Mouse (Mus musculus) stomach, embryonic 15.5 days (tissue): ENCODE measurements at regions not wholly inside any gene's neighbourhood (a gene's known extent, or its start where the extent isn't known, plus 50 kb on each side); places are given as distances from the start of the nearest gene placed in this dataset.

ENCODE experiments used
- ATAC-seq: fragments of 200-750 bp; cut with Nextera tagmentation; 2 replicates; pipeline ENCODE4 v1.8.0; 2017; ENCODE audit warnings: low read depth, moderate number of reproducible peaks, moderate TSS enrichment; ENCODE audit not compliant: insufficient read depth, low FRiP score
- H3K27ac ChIP-seq: fragments of 300-500 bp; sonication (generic); 2 replicates; pipeline ENCODE4 v1.5.1; 2015; ENCODE audit warnings: mild to moderate bottlenecking, inconsistent platforms
- H3K27me3 ChIP-seq: fragments of 300-500 bp; sonication (generic); replicated peaks from 2 replicates; pipeline ENCODE4 v1.6.1; 2015; ENCODE audit warnings: inconsistent platforms
- H3K36me3 ChIP-seq: fragments of 300-500 bp; sonication (generic); 2 replicates; pipeline ENCODE4 v1.6.1; 2015; ENCODE audit warnings: inconsistent platforms
- H3K4me1 ChIP-seq: fragments of 300-500 bp; sonication (generic); 2 replicates; pipeline ENCODE4 v1.6.1; 2015; ENCODE audit warnings: inconsistent platforms
- H3K4me2 ChIP-seq: fragments of 300-500 bp; sonication (generic); 2 replicates; pipeline ENCODE4 v1.6.1; 2015; ENCODE audit warnings: mild to moderate bottlenecking, inconsistent platforms
- H3K4me3 ChIP-seq: fragments of 300-500 bp; sonication (generic); replicated peaks from 2 replicates; pipeline ENCODE4 v1.5.1; 2015; ENCODE audit warnings: inconsistent platforms
- H3K9ac ChIP-seq: fragments of 300-500 bp; sonication (generic); 2 replicates; pipeline ENCODE4 v1.6.1; 2015; ENCODE audit warnings: inconsistent platforms
- H3K9me3 ChIP-seq: fragments of 300-500 bp; sonication (generic); 2 replicates; pipeline ENCODE4 v1.6.1; 2016; ENCODE audit warnings: inconsistent platforms
- WGBS: fragments of 180-500 bp; shearing (Covaris S2); methylation state at CpG from one replicate; pipeline ENCODE4 v1.1.7; 2015; 5-methylcytosine and 5-hydroxymethylcytosine counted together

DNA sequence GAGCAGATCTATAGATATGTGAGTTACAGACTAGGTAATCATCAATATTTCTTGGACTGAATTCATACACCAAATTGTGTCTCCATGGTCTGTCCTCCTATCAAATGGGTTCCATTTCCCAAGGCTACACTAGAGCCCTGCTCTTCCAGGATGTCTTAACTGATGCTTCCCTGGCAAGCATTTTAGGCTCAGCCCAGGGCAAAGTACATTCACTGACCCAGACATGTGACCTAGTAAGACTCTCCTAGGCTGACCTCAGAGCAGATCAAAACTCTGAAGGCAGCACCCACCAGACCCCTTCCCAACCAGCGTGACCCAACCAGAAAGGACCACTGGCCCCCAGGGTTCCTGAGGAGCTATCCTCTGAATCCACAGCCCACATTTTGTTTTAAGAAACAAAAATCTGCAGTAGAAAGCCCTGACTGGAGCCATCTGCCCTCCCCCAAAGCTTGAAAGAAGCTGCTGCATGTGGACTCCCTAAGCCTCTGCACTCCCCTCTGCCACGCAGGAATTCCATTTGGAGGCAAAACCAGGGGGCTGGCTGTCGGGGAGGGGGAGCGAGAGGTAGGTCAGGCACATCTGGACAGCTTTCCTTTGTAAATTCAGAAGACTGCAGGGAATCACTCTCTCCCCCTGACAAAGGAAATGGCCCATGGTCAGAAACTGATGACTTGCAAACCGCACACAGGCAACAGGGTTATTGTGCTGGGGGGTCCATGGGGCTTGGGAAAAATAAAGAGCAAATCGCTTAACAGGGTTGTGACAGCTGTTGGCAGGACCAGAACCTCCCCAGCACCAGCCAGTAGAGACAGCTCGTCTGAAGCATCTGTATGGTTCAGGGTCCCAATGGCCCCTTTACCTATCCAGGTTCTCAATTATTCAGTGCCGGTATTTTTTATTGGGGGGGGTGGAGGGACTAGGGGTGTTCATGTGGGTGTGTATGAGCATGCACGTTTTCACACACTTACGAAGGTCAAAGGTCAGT is 182.0 kb upstream of the Usp24 start:
- H3K9ac ChIP-seq, result no peak overlapping the region
- H3K4me3 ChIP-seq, result no peak overlapping the region
- ATAC-seq, result no peak; the same call in 1 of the 2 replicates
- H3K4me2 ChIP-seq, result no peak overlapping the region
- no peaks in the 10 kb centered on the region for H3K4me1 ChIP-seq
- WGBS, result 57% methylated on average over 10 of the region's 10 CpGs
- H3K9me3 ChIP-seq, result no peaks in the 10 kb centered on the region
- H3K36me3 ChIP-seq, result no peaks in the 10 kb centered on the region
- H3K27ac ChIP-seq, result no peak overlapping the region; the same call in 1 of the 2 replicates
- H3K27me3 ChIP-seq, result no peaks in the 10 kb centered on the region

DNA sequence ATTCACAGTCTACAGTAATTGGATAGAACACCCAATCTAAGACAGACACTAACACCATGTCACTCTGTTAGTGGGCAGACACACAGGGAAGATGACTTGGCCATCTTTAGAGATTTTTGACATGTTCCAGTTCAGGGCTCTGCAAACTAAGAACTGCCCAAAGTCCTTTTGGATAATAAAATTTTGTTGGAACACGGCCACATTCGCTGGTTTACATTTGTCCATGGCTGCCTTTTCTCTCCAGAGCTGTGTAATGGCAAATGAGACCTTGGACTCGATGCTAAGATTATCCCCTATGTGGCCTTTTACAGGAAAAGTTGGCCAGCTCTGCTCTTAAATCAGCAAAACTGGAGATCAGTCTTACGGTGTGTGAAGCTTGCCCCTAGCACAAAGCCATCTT is 173.3 kb upstream of the Usp24 start:
- WGBS, result 55% methylated on average over 4 of the region's 4 CpGs
- no peaks in the 10 kb centered on the region for H3K27me3 ChIP-seq
- no peak overlapping the region for H3K9ac ChIP-seq

DNA sequence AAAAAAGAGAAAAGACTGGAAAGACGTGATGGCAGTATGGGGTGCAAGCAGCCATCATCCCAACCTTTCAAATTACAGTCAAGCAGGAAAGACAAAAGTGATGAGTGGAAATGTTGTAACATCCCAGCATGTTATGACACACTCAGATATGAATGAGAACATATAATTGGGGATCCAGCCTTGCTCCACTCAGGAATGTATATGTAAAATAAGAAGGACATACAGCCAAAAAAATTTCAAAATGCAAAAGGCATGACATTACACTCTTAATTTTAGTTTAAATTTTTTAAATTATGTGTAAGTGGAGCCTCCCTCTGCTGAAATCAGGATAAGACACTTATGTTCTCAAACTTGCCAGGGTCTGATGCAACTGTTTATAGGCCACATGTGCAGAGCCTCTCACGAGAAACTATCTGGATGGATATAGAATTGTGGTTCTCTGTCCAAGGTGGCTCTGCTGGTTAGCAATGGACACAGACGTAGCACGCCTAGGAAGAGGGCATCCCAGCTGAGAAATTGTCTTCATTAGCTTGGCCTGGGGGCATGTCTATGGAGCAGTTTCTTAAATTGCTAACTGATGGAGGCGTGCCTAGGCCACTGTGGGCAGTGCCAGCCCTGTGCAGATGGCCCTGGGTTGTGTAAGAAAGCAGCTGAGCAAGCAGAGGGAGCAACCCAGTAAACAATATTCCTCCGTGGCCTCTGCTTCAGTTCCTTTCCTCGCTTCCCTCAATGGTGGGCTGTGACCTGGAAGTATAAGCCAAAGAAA is 171.5 kb upstream of the Usp24 start:
- Histone ChIP-seq H3K4me2 (no peak overlapping the region), H3K9ac (no peak overlapping the region), H3K27me3 (no peaks in the 10 kb centered on the region), H3K4me3 (no peak overlapping the region), H3K9me3 (no peaks in the 10 kb centered on the region), H3K36me3 (no peaks in the 10 kb centered on the region), H3K4me1 (no peaks in the 10 kb centered on the region), H3K27ac (no peak overlapping the region)
- no peak for ATAC-seq
- WGBS, result 74% methylated on average over 7 of the region's 7 CpGs

More for the DNA sequence above, 173.3 kb upstream of the Usp24 start:
- no peaks in the 10 kb centered on the region for H3K36me3 ChIP-seq
- H3K27ac ChIP-seq, result no peak overlapping the region
- no peak for ATAC-seq
- no peak overlapping the region for H3K4me3 ChIP-seq
- H3K4me1 ChIP-seq, result no peaks in the 10 kb centered on the region
- H3K4me2 ChIP-seq, result no peak overlapping the region
- H3K9me3 ChIP-seq, result no peaks in the 10 kb centered on the region

DNA sequence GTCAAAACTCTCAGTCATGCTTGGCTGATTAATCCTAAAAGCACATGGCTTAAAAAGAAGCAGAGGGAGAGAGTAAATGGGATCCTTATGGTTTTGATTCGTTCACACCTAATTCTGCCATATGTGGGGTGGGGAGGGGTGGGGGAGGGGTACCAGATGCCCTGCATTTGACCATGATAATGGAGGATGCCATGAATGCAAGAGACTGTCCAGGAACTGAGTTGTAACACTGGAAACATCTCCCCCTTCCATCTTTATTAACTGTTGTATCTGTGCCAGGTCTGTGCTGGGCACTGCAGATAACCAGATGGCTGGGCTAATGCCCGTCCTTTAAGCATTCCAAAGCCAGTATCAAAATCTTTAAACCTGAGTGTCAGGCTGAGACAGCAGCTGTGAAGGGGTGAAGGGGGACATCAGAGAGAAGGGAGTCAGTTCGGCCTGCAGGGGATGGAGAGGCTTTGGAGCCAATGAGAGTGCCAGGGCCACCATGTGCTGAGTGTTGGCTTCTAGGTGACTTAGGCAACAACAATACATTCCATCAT is 169.0 kb upstream of the Usp24 start:
- H3K4me3 ChIP-seq, result no peak overlapping the region
- H3K27me3 ChIP-seq, result no peaks in the 10 kb centered on the region
- H3K27ac ChIP-seq, result no peak overlapping the region
- H3K4me2 ChIP-seq, result no peak overlapping the region
- H3K9ac ChIP-seq, result no peak overlapping the region
- no peak for ATAC-seq
- H3K36me3 ChIP-seq, result no peaks in the 10 kb centered on the region
- no peaks in the 10 kb centered on the region for H3K9me3 ChIP-seq
- no peaks in the 10 kb centered on the region for H3K4me1 ChIP-seq
- 72% methylated on average over 3 of the region's 3 CpGs for WGBS

DNA sequence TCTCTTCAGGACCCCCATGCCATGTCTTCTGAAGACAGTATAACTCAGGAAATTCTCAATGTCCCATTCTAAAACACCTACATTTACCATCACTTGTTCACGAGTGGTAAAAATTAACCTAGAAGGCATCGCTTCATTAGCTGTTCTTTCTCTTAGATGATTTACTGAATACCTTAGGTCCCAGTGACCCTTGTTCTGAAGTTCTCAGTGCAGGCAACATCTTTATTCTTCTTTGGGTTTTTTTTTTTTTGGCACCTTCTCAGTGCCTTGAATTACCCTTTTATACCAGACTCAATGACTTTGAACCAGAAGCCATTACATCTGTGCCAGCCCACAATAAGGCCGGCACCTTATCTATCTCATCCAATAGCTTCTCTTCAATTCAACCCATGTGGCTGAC is 167.1 kb upstream of the Usp24 start:
- Histone ChIP-seq H3K4me2 (no peak overlapping the region), H3K27ac (no peak overlapping the region), H3K9ac (no peak overlapping the region), H3K27me3 (no peaks in the 10 kb centered on the region), H3K4me1 (no peaks in the 10 kb centered on the region), H3K36me3 (no peaks in the 10 kb centered on the region), H3K4me3 (no peak overlapping the region), H3K9me3 (no peaks in the 10 kb centered on the region)
- 90% methylated on average over 3 of the region's 3 CpGs for WGBS
- ATAC-seq, result no peak

DNA sequence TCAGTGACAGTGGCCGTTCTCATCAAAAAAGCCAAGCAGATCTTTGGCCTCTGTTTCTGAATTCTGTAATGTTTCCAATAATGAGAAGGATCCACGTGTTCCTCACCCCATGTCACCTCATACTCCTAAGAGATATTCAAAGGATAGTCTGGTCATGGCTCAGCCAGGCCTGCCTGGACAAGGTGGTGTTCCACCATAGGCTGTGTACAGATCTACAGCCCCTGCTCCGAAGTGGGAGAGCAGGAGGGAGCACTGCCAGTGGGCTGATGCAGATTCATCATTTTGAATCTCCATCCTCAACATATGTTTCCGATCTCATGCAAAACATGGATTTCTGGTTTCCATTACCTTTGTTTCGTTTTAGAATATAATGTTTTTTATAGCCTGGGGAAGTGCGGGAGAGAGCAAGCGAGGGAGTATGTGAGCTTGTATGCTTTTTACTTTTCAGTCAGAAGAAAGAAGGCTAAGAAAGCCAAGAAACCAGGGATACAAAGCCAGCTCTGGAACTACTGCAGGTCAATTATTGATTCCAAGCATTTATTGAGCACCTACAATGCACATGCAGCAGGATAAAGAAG is 166.5 kb upstream of the Usp24 start:
- no peak overlapping the region for H3K27ac ChIP-seq
- no peak overlapping the region for H3K4me2 ChIP-seq
- 67% methylated on average over 7 of the region's 7 CpGs for WGBS
- no peak overlapping the region for H3K9ac ChIP-seq
- H3K4me1 ChIP-seq, result no peaks in the 10 kb centered on the region
- H3K4me3 ChIP-seq, result no peak overlapping the region
- H3K36me3 ChIP-seq, result no peaks in the 10 kb centered on the region
- ATAC-seq, result no peak
- no peaks in the 10 kb centered on the region for H3K27me3 ChIP-seq
- no peaks in the 10 kb centered on the region for H3K9me3 ChIP-seq

DNA sequence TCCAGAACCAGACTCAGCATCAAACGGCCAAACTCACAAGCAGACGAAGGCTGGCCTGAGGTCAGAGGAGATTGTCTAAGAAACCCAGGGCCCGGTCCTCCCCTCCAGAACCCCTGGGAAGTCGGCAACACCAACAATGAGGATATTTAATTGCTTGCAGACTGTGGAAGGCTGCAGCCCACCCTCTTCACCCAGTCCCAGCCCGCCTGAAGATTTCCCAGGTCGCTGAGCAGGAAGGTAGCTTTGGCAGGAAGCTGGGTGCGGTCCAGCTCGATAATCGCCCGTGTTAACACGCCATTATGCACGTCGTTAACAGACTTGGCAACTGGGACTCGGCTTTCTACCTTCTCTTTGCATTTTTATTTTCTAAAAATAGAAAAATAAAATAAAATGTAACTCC is 165.2 kb upstream of the Usp24 start:
- Histone ChIP-seq H3K4me2 (no peak overlapping the region), H3K9me3 (no peaks in the 10 kb centered on the region), H3K9ac (no peak overlapping the region), H3K27me3 (no peaks in the 10 kb centered on the region), H3K4me3 (no peak overlapping the region), H3K36me3 (no peaks in the 10 kb centered on the region), H3K27ac (no peak overlapping the region), H3K4me1 (no peaks in the 10 kb centered on the region)
- no peak for ATAC-seq
- WGBS, result 80% methylated on average over 14 of the region's 14 CpGs

DNA sequence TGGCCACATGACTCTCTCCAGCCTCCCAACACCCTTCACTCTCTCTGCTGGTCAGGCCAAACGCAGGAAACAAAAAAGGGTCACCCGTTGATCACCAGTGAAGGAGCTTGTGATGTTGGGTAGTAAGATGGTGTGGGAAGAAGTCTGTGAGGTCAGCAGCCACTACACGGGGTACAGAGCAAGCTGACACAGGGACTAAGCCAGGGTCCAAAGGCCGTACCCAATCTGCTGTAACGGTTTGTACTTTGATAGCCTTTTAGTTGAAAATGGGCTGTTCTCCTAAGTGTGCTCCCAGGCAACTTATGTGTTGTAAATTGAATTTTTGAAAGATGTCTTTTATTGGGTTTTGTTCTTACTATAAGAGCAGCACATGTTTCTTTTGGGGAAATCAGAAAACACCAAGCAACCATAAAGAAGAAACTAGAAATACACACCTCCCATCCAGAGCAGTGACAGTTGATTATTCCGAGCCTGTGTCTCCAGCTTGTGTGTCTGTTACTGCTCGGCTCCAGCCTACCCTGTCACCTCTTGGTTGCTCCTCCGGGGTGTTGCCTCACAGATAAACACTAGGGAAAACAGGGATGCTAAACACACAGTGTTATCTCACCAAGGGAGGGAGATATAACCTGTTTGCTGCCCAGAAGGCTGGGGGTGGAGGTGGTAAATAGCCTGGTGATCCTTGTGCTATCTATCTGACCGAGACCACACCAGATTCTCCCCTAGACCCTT is 158.4 kb upstream of the Usp24 start:
- WGBS, result 66% methylated on average over 9 of the region's 9 CpGs
- no peaks in the 10 kb centered on the region for H3K4me1 ChIP-seq
- no peaks in the 10 kb centered on the region for H3K27me3 ChIP-seq
- ATAC-seq, result no peak
- no peak overlapping the region for H3K27ac ChIP-seq
- no peak overlapping the region for H3K9ac ChIP-seq
- H3K9me3 ChIP-seq, result no peaks in the 10 kb centered on the region
- H3K4me3 ChIP-seq, result no peak overlapping the region
- H3K36me3 ChIP-seq, result no peaks in the 10 kb centered on the region
- no peak overlapping the region for H3K4me2 ChIP-seq

DNA sequence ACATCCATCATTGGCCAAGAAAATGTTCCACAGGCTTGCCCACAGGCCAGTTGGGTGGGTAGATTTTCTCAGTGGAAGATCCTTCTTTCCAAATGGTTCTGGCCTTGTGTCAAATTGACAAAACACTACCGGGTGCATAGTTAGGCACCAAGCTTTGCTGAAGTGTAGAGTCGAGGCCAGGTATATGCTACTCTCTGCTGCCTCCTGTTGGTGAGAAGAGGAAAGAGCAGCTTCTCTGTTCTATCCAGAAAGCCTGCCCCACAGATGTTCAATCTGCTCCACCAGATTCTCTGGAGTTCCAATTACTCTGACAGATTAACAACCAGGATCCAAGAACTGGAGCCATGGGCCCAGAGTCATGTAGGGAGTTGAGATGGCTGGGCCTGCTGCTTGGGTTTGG is 154.4 kb upstream of the Usp24 start:
- H3K27me3 ChIP-seq, result no peaks in the 10 kb centered on the region
- no peaks in the 10 kb centered on the region for H3K4me1 ChIP-seq
- no peak overlapping the region for H3K9ac ChIP-seq
- no peaks in the 10 kb centered on the region for H3K36me3 ChIP-seq
- H3K9me3 ChIP-seq, result no peaks in the 10 kb centered on the region
- no peak overlapping the region for H3K27ac ChIP-seq
- no peak for ATAC-seq
- H3K4me3 ChIP-seq, result no peak overlapping the region
- WGBS, result 58% methylated on average over 2 of the region's 2 CpGs
- no peak overlapping the region for H3K4me2 ChIP-seq

DNA sequence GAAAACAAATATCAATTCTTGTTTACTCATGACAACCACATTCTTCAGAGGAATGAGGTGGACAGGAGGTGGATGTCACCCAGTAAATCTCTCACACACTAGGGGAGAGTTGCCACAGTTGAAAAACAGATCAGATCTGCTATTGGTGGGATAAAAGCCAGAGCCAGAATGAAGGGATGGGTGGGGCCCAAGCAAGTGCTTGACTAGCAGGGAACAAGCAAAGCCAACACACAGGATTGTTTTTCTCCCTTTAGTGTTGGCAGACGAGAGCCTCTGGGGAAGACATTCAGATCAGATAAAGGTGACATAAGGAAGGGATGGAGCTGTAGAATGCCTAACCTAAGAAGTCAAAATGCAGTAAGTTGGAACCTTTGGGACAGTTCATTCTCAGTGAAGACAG is 153.5 kb upstream of the Usp24 start:
- WGBS, result 64% methylated on average over 1 of the region's 1 CpGs
- H3K9ac ChIP-seq, result no peak overlapping the region
- no peak for ATAC-seq

DNA sequence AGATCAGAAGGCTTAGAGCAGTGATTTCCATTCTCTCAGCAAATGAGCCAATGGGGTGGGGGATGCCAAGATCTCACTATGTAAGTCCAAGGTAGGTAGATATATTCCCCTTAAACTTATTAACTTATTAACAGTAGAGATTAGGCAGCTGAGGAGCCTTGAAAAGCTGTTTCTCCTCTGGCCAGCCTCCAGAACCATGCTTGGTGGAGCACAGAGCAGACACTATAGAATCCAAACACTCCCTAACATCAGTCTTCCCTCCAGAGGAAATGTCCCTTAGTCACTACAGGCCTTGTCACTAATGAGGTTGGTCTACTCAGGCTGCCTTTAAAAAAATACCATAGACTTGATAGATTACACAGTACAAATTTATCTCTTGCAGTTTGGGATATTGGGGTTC is 152.8 kb upstream of the Usp24 start:
- Histone ChIP-seq H3K27me3 (no peaks in the 10 kb centered on the region), H3K27ac (no peak overlapping the region), H3K9me3 (no peaks in the 10 kb centered on the region), H3K4me2 (no peak overlapping the region), H3K4me1 (no peaks in the 10 kb centered on the region), H3K9ac (no peak overlapping the region), H3K4me3 (no peak overlapping the region), H3K36me3 (no peaks in the 10 kb centered on the region)
- ATAC-seq, result no peak

More for the DNA sequence above, 153.5 kb upstream of the Usp24 start:
- Histone ChIP-seq H3K27me3 (no peaks in the 10 kb centered on the region), H3K4me2 (no peak overlapping the region), H3K4me3 (no peak overlapping the region), H3K4me1 (no peaks in the 10 kb centered on the region), H3K9me3 (no peaks in the 10 kb centered on the region), H3K36me3 (no peaks in the 10 kb centered on the region), H3K27ac (no peak overlapping the region)
